Mouse (Mus musculus) lung, postnatal 36 days (tissue): ENCODE measurements around the gene Olfr1087.
"Not testable (repeated sequence)": the region's sequence is repeated elsewhere in the genome, so short reads cannot be mapped to it uniquely, and the experiment has no call there.

Source experiments
- DNase-seq: peaks from one replicate; pipeline ENCODE4 v3.0.0; 2022; ENCODE audit warnings: mixed read lengths

Olfr1087 gene

GRCm38 (mm10) chr2:86698295-86698694 lies at the start of gene Olfr1087:
Gene Olfr1087, minus strand, starts transcription at chr2:86698395.
- DNase-seq, result no peak

GRCm38 (mm10) chr2:86733601-86734000 lies 35.4 kb upstream of the Olfr1087 start, which contains the start of gene Olfr1089:
Gene Olfr1089, minus strand, starts transcription at chr2:86733701.
- DNase-seq, result no peak

- DNase-seq, result no peak
Observed at GRCm38 (mm10) chr2:86679992-86680391, 18.2 kb downstream of the Olfr1087 start, which contains the start of gene Olfr1086. Gene Olfr1086, minus strand, starts transcription at chr2:86680092.

- no peak for DNase-seq
Observed at GRCm38 (mm10) chr2:86661919-86662318, 36.3 kb downstream of the Olfr1087 start, which contains the start of gene Olfr1085. Gene Olfr1085, minus strand, starts transcription at chr2:86662019.

- not testable (repeated sequence) for DNase-seq
Observed at GRCm38 (mm10) chr2:86639625-86640024, 58.6 kb downstream of the Olfr1087 start, which contains the start of gene Olfr1084. Gene Olfr1084, minus strand, starts transcription at chr2:86639725.
